Mouse (Mus musculus): ENCODE results near the gene C87436. TPM values are rescaled to one million over a fixed set of nuclear protein-coding genes. Genes with fewer than 3 reads are reported as not detected.

Gene C87436
- polyA plus RNA-seq (2014; fragmentation: Illumina TruSeq; extraction: RNeasy Lipid Tissue Mini Kit (QIAGEN cat#74804)), result 16.4 TPM

DNA sequence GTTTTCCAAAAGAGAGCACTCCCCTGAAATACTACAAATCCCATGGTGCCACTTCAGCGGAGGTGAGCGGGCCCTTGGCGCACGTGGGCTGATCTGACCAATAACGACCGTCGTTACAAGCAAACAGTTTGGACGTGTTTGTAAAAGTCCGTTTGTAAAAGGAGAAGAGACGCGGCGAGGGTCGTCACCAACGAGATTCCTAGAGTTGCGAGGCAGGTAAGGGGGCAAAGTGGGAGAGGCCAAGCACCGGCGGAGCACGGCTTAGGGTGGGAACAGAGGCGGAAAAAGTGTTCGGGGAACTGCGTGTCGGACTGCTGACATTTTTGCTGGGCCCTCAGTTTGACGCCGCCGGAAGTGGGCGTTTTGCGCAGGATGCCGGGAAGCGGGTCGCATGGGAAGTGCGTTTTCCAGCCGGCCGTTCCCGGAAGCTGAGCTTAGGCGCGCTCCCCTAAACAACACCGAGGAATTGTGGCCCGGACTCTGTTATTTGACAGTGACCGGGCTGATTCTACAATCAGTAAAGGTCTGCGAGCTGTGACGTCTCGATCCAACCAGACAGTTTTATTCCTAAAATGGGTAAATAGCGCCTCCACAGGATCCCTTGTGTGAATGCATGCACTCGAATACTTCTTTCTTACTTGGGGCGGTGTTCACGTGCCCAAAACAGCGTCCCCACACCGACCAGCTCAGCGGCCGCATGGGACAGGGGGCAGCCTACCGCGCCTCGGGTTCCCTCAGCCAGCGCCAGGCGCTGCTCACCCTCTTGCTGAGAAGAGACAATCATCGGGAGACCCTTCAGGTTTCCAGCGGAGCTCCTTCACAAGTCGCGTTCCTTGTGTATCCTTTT lies at the start of gene C87436:
Gene C87436, plus strand, starts transcription at position 103 of the 847 bp plus-strand sequence.

DNA sequence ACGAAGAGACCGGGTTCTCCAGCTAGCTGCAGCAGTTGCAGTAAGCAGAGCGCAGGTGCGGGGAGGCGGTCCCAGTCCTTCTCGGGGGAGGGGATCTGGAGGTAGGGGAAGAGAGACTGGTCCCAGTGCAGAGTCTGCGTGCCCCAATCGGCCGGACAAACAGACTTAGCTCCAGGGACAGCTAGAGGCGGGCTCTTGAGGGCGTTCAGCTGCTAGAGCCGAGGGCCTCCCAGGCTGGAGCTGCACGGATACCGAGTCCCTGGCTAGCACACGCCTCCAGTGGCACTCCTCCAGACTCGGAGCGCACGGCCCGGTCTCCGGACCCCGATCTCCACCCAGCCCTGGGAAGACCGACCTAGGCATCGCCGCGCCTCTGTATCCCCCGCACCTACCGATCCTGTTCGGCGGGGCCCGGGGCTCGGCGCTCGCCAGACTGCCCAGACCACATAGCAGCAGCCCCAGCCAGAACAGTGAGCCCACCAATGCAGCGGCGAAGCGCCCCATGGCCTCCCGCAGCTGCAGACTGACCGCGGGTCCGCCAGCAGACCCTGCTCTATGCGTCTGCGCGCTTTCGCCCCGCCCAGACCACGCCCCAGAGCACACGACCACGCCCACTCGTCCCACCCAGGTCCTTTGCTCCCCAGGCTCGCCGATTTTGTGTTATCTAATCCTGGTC lies 41.5 kb upstream of the C87436 start, which contains the start of gene Pcyox1:
Gene Pcyox1, minus strand, starts transcription at position 574 of the 676 bp plus-strand sequence.

GRCm38 (mm10) chr6:86404100-86404861 lies 33.9 kb upstream of the C87436 start, which contains the start of gene Tia1:
Tia1 (plus strand) TSS chr6:86404219.

GRCm38 (mm10) chr6:86426358-86426757 lies 11.8 kb upstream of the C87436 start, which contains the start of gene Gm44790:
Gm44790 (plus strand) TSS chr6:86426658.

Other genes with a start within 250 kb of the C87436 start
- 13.3 TPM for gene Tgfa, start 243.2 kb upstream of the C87436 start, polyA plus RNA-seq (2014; fragmentation: Illumina TruSeq; extraction: RNeasy Lipid Tissue Mini Kit (QIAGEN cat#74804))
- gene Fam136a, start 72.7 kb upstream of the C87436 start, polyA plus RNA-seq (2014; fragmentation: Illumina TruSeq; extraction: RNeasy Lipid Tissue Mini Kit (QIAGEN cat#74804)), result 149 TPM
- gene Snrpg, start 67.1 kb upstream of the C87436 start, polyA plus RNA-seq (2014; fragmentation: Illumina TruSeq; extraction: RNeasy Lipid Tissue Mini Kit (QIAGEN cat#74804)), result 25.4 TPM
- gene Pcyox1, start 41.2 kb upstream of the C87436 start, polyA plus RNA-seq (2014; fragmentation: Illumina TruSeq; extraction: RNeasy Lipid Tissue Mini Kit (QIAGEN cat#74804)), result 256 TPM
- 128 TPM for gene Tia1, start 34.2 kb upstream of the C87436 start, polyA plus RNA-seq (2014; fragmentation: Illumina TruSeq; extraction: RNeasy Lipid Tissue Mini Kit (QIAGEN cat#74804))
- not detected for gene Gm44790, start 11.7 kb upstream of the C87436 start, polyA plus RNA-seq (2014; fragmentation: Illumina TruSeq; extraction: RNeasy Lipid Tissue Mini Kit (QIAGEN cat#74804))
- 176 TPM for gene Pcbp1, start 87.9 kb downstream of the C87436 start, polyA plus RNA-seq (2014; fragmentation: Illumina TruSeq; extraction: RNeasy Lipid Tissue Mini Kit (QIAGEN cat#74804))
- gene Asprv1, start 189.8 kb downstream of the C87436 start, polyA plus RNA-seq (2014; fragmentation: Illumina TruSeq; extraction: RNeasy Lipid Tissue Mini Kit (QIAGEN cat#74804)), result not detected
- gene Mxd1, start 230.8 kb downstream of the C87436 start, polyA plus RNA-seq (2014; fragmentation: Illumina TruSeq; extraction: RNeasy Lipid Tissue Mini Kit (QIAGEN cat#74804)), result 8.9 TPM
- gene Snrnp27, start 246.1 kb downstream of the C87436 start, polyA plus RNA-seq (2014; fragmentation: Illumina TruSeq; extraction: RNeasy Lipid Tissue Mini Kit (QIAGEN cat#74804)), result 173 TPM

All from ovary, adult 10 weeks (tissue).